Mouse (Mus musculus): Measurements from ENCODE around the gene Ttc27.

DNA sequence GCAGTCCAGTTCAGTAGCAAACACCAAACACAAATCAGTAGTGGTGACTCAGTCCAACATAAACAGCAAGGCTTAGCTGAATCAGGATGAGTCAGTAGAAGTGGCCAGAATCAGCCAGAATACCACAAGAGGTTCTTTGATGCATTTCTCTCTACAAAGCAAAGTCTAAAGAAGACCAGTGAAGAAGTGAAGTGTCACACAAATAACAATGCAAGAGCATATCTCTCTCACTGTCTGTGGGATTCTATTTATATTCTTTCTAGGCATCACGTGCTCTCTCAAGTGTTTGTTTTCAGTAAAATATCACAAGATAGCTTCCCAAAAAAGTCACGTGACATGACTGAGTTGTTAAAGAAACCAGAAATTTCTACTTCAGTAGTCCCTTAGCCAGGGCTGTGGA lies 102.2 kb downstream of the Ttc27 start:
- TF ChIP-seq CTCF (IDR thresholded peaks at IDR 0.05; ENCODE audit: low read depth) (no peak), EP300 (IDR thresholded peaks at IDR 0.05; ENCODE audit: low read depth) (no peak)

Measured in liver, embryonic 14.5 days (tissue).